ENCODE assay signal across 16 mouse cellular contexts in genomic region chr13:102755124-102755523, GRCm38 (mm10).
"Had no signal": no experiment of that assay in that cellular context is flagged by ENCODE, and none has a peak within 500 bp of the region (broad histone marks: within the 10 kb centered on the region; RNA-seq: fewer than 3 reads in every experiment).

No protein-coding gene starts in this region.

- H3K4me1 ChIP-seq: neural tube, embryonic 13.5 days; neural tube, embryonic 15.5 days; stomach, embryonic 15.5 days had no signal

- H3K4me3 ChIP-seq: neural tube, embryonic 13.5 days; neural tube, embryonic 15.5 days; stomach, embryonic 15.5 days had no signal

- H3K27ac ChIP-seq: neural tube, embryonic 13.5 days; neural tube, embryonic 15.5 days; stomach, embryonic 15.5 days; stomach, postnatal 0 days had no signal

- H3K9me3 ChIP-seq: neural tube, embryonic 13.5 days; neural tube, embryonic 15.5 days; stomach, embryonic 15.5 days had no signal

- H3K27me3 ChIP-seq: neural tube, embryonic 13.5 days; neural tube, embryonic 15.5 days; stomach, embryonic 15.5 days had no signal

- H3K4me2 ChIP-seq: neural tube, embryonic 13.5 days; neural tube, embryonic 15.5 days; stomach, embryonic 15.5 days had no signal

- H3K9ac ChIP-seq: neural tube, embryonic 13.5 days; neural tube, embryonic 15.5 days; stomach, embryonic 15.5 days had no signal

- DNase-seq: retina, postnatal 1 day; right cerebral cortex, adult 18-20 months; right cerebral cortex, postnatal 14 days; right cerebral cortex, postnatal 25 days; right cerebral cortex, postnatal 4 days; spleen, adult 18-20 months; thymus, adult 18-20 months; thymus, adult 2 months; thymus, postnatal 14 days; thymus, postnatal 25 days; thymus, postnatal 36 days; thymus, postnatal 4 days had no signal
